Mouse (Mus musculus) B cell, adult 2 months (primary cell): ENCODE measurements around the gene Olfr350.

Experiments
- DNase-seq, 2 experiments: peaks; one replicate each; pipeline ENCODE4 v3.0.0; 2022

Olfr350 gene

GRCm38 (mm10) chr2:36846010-36846409 lies at the start of gene Olfr350:
TSS of gene Olfr350 (plus strand) at chr2:36846310.
- DNase-seq, result no peak

DNA sequence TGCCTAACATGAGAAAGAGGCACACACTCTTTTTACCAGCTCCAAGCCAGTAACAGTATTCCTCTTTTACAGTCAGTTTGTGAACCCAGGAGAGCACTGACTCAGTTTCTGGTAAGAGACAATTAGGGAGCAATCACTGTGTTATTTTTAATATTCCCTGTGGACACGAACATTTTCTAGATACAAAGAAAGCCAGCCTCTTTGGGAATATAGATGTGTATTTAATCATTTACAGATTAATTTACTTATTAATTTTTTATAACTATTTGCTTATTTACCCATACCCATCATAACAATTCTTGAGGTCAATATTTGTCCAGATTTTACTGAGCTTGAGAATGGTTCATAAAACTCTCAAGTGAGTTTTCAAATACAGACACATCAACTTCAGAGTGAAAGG lies 29.2 kb upstream of the Olfr350 start, which contains the start of gene Olfr3:
Gene Olfr3, minus strand, starts transcription at position 101 of the 400 bp plus-strand sequence.
- DNase-seq, result no peak

GRCm38 (mm10) chr2:36862560-36862959 lies 16.4 kb downstream of the Olfr350 start, which contains the start of gene Olfr351:
TSS of gene Olfr351 (minus strand) at chr2:36862660.
- no peak for DNase-seq

- DNase-seq, result no peak
These were observed 22.1 kb downstream of the Olfr350 start, which contains the start of gene Olfr352 for GRCm38 (mm10) chr2:36868160-36868559. TSS of gene Olfr352 (plus strand) at chr2:36868460.

- no peak for DNase-seq
These were observed 46.7 kb downstream of the Olfr350 start, which contains the start of gene Olfr353 for GRCm38 (mm10) chr2:36892836-36893235. TSS of gene Olfr353 (minus strand) at chr2:36892936.

DNA sequence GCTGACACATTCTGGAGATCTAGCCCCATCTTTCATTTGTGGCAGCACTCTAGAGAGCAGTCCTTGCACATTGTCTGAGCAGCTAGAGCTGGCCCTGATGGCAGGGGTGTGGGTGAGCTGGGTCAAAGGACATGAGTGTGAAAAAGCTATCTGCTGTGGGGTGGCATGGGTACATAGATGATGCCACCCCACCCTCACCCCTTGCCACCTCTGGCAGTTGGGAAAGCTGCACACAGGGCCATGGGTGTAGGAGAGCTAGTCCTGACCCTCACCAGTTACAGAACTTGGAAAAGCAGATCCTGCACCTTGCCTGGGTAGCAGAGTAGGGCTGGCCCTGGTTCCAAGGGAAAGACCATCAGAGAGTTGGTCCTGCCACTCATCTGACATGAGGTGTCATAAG lies 51.0 kb downstream of the Olfr350 start:
- DNase-seq, result no peak
